Mouse (Mus musculus): ENCODE data around the gene Aloxe3. TPM values are rescaled to one million over a fixed set of nuclear protein-coding genes. Genes with fewer than 3 reads are reported as not detected.
A peak's percentile ranks its signal among the peaks of the same experiment; 100 is the strongest.

Aloxe3 gene
- polyA plus RNA-seq, 1 experiment: 0.14 TPM

DNA sequence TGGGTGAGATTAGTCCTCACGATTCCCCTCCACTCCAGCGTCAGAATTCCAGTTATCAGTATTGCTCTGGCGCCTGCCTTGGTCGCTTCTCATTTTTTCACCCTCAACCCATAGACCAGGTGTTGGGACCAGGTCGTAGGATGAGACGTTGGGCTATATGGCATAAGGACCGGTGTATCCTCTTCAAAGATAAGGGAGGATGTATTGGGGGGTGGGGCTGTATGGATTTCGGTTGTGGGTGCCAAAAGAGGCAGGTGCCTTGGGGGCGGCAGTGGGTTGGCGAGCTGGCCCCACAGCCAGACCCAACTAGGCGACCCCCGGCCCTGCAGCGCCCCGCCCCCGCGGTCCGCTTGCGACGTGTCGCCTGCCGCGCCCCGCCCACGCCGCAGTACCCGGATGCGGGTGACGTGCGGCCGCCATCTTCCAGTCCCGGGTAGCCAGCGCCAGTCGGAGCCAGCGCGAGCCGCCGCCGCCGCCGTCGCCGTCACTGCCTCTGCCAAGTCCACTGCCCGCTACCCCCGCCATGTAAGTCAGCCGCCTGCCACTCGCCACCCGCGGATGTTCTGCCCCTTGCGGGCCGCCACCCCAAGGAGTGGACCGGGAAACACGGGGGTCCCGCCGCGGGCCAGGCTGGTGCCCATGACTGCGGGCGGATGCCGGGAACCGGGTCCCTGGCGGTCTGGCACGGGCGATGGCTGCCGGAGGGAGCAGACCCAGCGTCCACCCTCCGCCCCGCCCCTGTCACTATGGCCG is 37.4 kb upstream of the Aloxe3 start, which contains the start of gene Vamp2:
Vamp2 (plus strand) TSS at position 388 of the 753 bp plus-strand sequence.
- TF ChIP-seq FOSL1 (IDR thresholded peaks at IDR 0.05; ENCODE audit: insufficient read depth, low read length, poor library complexity, severe bottlenecking): no peak
- no peak for TF ChIP-seq MYOG (IDR thresholded peaks at IDR 0.05; ENCODE audit: control insufficient read depth, extremely low read depth, insufficient read length)
- TF ChIP-seq USF1 (IDR thresholded peaks at IDR 0.05; ENCODE audit: low read depth): no peak
- no peak for TF ChIP-seq MAX (IDR thresholded peaks at IDR 0.05)
- no peak for TF ChIP-seq CEBPB (IDR thresholded peaks at IDR 0.05; ENCODE audit: low read depth)
- TF ChIP-seq CTCF (IDR thresholded peaks at IDR 0.05; ENCODE audit: control insufficient read depth, insufficient read depth, insufficient read length): no peak
- no peak for TF ChIP-seq MYOD1 (IDR thresholded peaks at IDR 0.05; ENCODE audit: control insufficient read depth, insufficient read length, low read depth)
- Histone ChIP-seq H3K27me3 (ENCODE audit: control insufficient read depth, insufficient read depth, insufficient read length) (no peaks in the 10 kb centered on the region), H3K79me2 (ENCODE audit: control insufficient read depth, insufficient read depth) (peaks cover 36% of the 10 kb centered on the region), H3ac (ENCODE audit: control insufficient read depth, insufficient read length, low read depth) (peak within 1 kb of the TSS; percentile 95), H3K79me3 (ENCODE audit: low read depth) (peaks cover 18% of the 10 kb centered on the region), H3K36me3 (ENCODE audit: control insufficient read depth, insufficient read depth) (peaks cover 22% of the 10 kb centered on the region), H3K4me3 (ENCODE audit: insufficient read depth, poor library complexity, severe bottlenecking) (peak within 1 kb of the TSS; percentile 97)

DNA sequence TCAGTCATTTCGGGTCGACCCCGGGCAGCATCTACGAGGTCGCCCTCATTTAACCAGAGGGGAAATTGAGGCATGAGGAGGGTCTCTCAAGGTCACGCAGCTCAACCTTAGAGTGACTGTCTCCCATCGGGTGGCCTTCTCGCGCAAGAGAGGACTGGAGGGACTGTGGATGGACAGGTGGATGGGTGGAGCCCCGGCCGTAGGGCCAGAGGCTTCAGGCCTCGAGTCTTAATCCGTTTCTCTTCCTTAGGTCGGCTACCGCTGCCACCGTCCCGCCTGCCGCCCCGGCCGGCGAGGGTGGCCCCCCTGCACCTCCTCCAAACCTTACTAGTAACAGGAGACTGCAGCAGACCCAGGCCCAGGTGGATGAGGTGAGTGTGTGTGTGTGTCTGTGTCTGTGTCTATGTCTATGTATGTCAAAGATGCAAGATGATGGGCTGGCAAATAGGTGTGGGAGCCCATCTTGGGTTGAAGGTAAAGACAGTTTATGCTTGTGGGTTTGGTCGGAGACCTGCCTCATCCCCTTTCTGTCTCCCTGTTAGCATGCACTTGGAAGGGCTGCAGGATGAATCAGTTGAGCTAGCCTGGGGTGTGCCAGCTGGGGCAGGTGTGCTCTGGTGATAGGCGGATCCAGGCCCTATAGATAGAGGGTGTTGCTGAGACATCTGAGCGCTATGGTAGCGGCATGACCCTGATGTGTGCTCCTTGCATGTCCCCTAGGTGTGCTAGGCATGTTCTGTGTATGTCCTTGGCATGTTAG is 36.7 kb upstream of the Aloxe3 start:
- peaks cover 36% of the 10 kb centered on the region for H3K79me2 ChIP-seq (ENCODE audit: control insufficient read depth, insufficient read depth)
- H3K4me3 ChIP-seq (ENCODE audit: insufficient read depth, poor library complexity, severe bottlenecking): peak overlapping the region; percentile 97
- H3K36me3 ChIP-seq (ENCODE audit: control insufficient read depth, insufficient read depth): peaks cover 22% of the 10 kb centered on the region
- no peaks in the 10 kb centered on the region for H3K27me3 ChIP-seq (ENCODE audit: control insufficient read depth, insufficient read depth, insufficient read length)
- peak overlapping the region; percentile 95 for H3ac ChIP-seq (ENCODE audit: control insufficient read depth, insufficient read length, low read depth)
- TF ChIP-seq CTCF (IDR thresholded peaks at IDR 0.05; ENCODE audit: control insufficient read depth, insufficient read depth, insufficient read length) (no peak), CEBPB (IDR thresholded peaks at IDR 0.05; ENCODE audit: low read depth) (no peak), MYOG (IDR thresholded peaks at IDR 0.05; ENCODE audit: control insufficient read depth, extremely low read depth, insufficient read length) (no peak), MAX (IDR thresholded peaks at IDR 0.05) (no peak), MYOD1 (IDR thresholded peaks at IDR 0.05; ENCODE audit: control insufficient read depth, insufficient read length, low read depth) (no peak), USF1 (IDR thresholded peaks at IDR 0.05; ENCODE audit: low read depth) (no peak), FOSL1 (IDR thresholded peaks at IDR 0.05; ENCODE audit: insufficient read depth, low read length, poor library complexity, severe bottlenecking) (no peak)
- H3K79me3 ChIP-seq (ENCODE audit: low read depth): peaks cover 18% of the 10 kb centered on the region

DNA sequence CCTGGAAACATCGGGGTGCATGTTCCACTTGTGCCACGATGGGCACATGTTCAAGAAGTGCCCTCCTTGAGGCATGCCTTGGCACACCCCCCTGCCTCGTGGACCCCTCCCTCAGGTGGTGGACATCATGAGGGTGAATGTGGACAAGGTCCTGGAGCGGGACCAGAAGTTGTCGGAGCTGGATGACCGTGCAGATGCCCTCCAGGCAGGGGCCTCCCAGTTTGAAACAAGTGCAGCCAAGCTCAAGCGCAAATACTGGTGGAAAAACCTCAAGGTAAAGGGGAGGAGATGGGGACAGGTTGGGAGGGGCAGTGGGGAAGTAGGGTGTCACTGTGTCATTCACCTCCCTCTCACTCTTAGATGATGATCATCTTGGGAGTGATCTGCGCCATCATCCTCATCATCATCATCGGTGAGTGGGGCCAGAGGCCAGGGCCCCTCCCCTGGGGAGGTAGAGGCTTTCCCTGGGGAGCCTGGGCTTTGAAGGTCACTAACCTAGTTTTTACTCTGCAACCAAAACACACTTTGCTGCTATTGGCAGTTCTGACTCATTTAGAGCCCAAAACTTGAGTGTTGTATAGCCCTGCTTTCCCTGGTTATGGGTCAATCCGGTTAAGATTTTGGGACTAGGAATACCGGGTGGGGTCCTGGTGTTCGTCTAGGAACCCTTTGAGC is 35.9 kb upstream of the Aloxe3 start:
- H3K79me3 ChIP-seq (ENCODE audit: low read depth): peaks cover 18% of the 10 kb centered on the region
- peak overlapping the region; percentile 97 for H3K4me3 ChIP-seq (ENCODE audit: insufficient read depth, poor library complexity, severe bottlenecking)
- peak overlapping the region; percentile 95 for H3ac ChIP-seq (ENCODE audit: control insufficient read depth, insufficient read length, low read depth)
- peaks cover 22% of the 10 kb centered on the region for H3K36me3 ChIP-seq (ENCODE audit: control insufficient read depth, insufficient read depth)
- H3K27me3 ChIP-seq (ENCODE audit: control insufficient read depth, insufficient read depth, insufficient read length): no peaks in the 10 kb centered on the region
- TF ChIP-seq MYOD1 (IDR thresholded peaks at IDR 0.05; ENCODE audit: control insufficient read depth, insufficient read length, low read depth) (no peak), CTCF (IDR thresholded peaks at IDR 0.05; ENCODE audit: control insufficient read depth, insufficient read depth, insufficient read length) (no peak), MAX (IDR thresholded peaks at IDR 0.05) (no peak), CEBPB (IDR thresholded peaks at IDR 0.05; ENCODE audit: low read depth) (no peak), FOSL1 (IDR thresholded peaks at IDR 0.05; ENCODE audit: insufficient read depth, low read length, poor library complexity, severe bottlenecking) (no peak)
- peaks cover 36% of the 10 kb centered on the region for H3K79me2 ChIP-seq (ENCODE audit: control insufficient read depth, insufficient read depth)

DNA sequence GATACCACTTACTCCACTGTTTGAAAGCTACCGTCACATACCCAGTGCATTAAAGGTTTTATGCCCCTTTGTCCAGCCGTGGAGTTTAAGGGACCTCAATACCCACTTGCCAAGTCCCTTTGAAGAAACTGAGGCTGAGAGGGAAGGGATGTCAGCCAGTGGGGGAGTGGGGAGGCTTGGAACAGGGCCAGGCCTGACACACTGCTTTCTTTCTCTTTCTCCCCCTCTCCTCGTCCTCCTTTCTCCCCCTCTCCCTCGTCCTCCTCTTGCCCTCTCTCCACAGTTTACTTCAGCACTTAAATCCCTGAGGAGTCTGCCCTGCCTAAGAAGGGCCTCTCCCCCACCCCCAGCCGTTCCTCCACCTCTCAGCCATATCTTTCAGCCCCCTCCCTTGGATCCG is 35.3 kb upstream of the Aloxe3 start:
- no peak overlapping the region for H3K4me3 ChIP-seq (ENCODE audit: insufficient read depth, poor library complexity, severe bottlenecking)

More for the DNA sequence above, 35.3 kb upstream of the Aloxe3 start:
- peaks cover 36% of the 10 kb centered on the region for H3K79me2 ChIP-seq (ENCODE audit: control insufficient read depth, insufficient read depth)
- no peaks in the 10 kb centered on the region for H3K27me3 ChIP-seq (ENCODE audit: control insufficient read depth, insufficient read depth, insufficient read length)
- no peak overlapping the region for H3ac ChIP-seq (ENCODE audit: control insufficient read depth, insufficient read length, low read depth)
- H3K79me3 ChIP-seq (ENCODE audit: low read depth): peaks cover 18% of the 10 kb centered on the region
- TF ChIP-seq FOSL1 (IDR thresholded peaks at IDR 0.05; ENCODE audit: insufficient read depth, low read length, poor library complexity, severe bottlenecking): no peak
- no peak for TF ChIP-seq USF1 (IDR thresholded peaks at IDR 0.05; ENCODE audit: low read depth)
- TF ChIP-seq MYOG (IDR thresholded peaks at IDR 0.05; ENCODE audit: control insufficient read depth, extremely low read depth, insufficient read length): no peak
- no peak for TF ChIP-seq MYOD1 (IDR thresholded peaks at IDR 0.05; ENCODE audit: control insufficient read depth, insufficient read length, low read depth)
- no peak for TF ChIP-seq MAX (IDR thresholded peaks at IDR 0.05)
- TF ChIP-seq CTCF (IDR thresholded peaks at IDR 0.05; ENCODE audit: control insufficient read depth, insufficient read depth, insufficient read length): no peak
- no peak for TF ChIP-seq CEBPB (IDR thresholded peaks at IDR 0.05; ENCODE audit: low read depth)
- H3K36me3 ChIP-seq (ENCODE audit: control insufficient read depth, insufficient read depth): peaks cover 22% of the 10 kb centered on the region

Measured in C2C12 (cell line).